Mouse (Mus musculus) embryonic facial prominence, embryonic 10.5 days (tissue): ENCODE measurements at regions not wholly inside any gene's neighbourhood (a gene's known extent, or its start where the extent isn't known, plus 50 kb on each side); places are given as distances from the start of the nearest gene placed in this dataset.
A peak's percentile ranks its signal among the peaks of the same experiment; 100 is the strongest.

Experiments used
- DNase-seq: peaks from one replicate; pipeline ENCODE4 v3.0.0-alpha.2; 2017; ENCODE audit warnings: low spot score
- H3K27ac ChIP-seq: fragments of 300-500 bp; sonication (generic); replicated peaks from 2 replicates; pipeline ENCODE4 v1.5.1; 2016; ENCODE audit warnings: mild to moderate bottlenecking
- H3K27me3 ChIP-seq: fragments of 300-500 bp; sonication (generic); replicated peaks from 2 replicates; pipeline ENCODE4 v1.6.1; 2016; ENCODE audit warnings: low read depth, mild to moderate bottlenecking; ENCODE audit not compliant: poor library complexity, severe bottlenecking
- H3K36me3 ChIP-seq: fragments of 300-500 bp; sonication (generic); replicated peaks from 2 replicates; pipeline ENCODE4 v1.6.1; 2016; ENCODE audit warnings: mild to moderate bottlenecking, moderate library complexity
- H3K4me1 ChIP-seq: fragments of 300-500 bp; sonication (generic); 2 replicates; pipeline ENCODE4 v1.6.1; 2016
- H3K4me3 ChIP-seq: fragments of 300-500 bp; sonication (generic); 2 replicates; pipeline ENCODE4 v1.5.1; 2016; ENCODE audit warnings: mild to moderate bottlenecking, moderate library complexity
- H3K9me3 ChIP-seq: fragments of 300-500 bp; sonication (generic); 2 replicates; pipeline ENCODE4 v1.6.1; 2016; ENCODE audit warnings: mild to moderate bottlenecking
- WGBS: fragments of 180-500 bp; shearing (Covaris S2); methylation state at CpG from one replicate; pipeline ENCODE4 v1.1.7; 2016; 5-methylcytosine and 5-hydroxymethylcytosine counted together

DNA sequence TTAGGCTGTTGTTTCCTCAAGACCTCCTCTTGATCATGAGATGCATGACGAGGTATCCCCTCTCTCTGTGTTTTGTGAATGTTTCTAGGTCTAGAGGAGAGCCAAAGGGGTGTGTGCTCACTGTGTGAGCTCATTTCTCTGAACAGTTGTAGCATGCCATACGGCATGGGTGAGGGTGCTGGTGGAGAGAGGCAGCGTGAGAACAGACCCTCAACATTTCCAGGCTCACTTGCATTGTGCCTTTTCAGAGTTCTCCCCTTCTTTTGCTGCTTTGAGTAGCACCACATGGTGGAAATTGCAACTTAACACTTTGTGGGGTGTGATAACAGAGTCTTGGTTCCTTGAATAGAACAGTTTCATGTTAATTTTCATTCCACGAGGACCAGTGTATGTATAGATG is 315.8 kb downstream of the Brinp2 start:
- Histone ChIP-seq H3K36me3 (no peaks in the 10 kb centered on the region), H3K9me3 (no peaks in the 10 kb centered on the region), H3K4me1 (no peaks in the 10 kb centered on the region), H3K4me3 (no peak overlapping the region), H3K27me3 (no peaks in the 10 kb centered on the region), H3K27ac (no peak overlapping the region)
- WGBS: 87% methylated on average over 4 of the region's 4 CpGs
- DNase-seq: no peak

DNA sequence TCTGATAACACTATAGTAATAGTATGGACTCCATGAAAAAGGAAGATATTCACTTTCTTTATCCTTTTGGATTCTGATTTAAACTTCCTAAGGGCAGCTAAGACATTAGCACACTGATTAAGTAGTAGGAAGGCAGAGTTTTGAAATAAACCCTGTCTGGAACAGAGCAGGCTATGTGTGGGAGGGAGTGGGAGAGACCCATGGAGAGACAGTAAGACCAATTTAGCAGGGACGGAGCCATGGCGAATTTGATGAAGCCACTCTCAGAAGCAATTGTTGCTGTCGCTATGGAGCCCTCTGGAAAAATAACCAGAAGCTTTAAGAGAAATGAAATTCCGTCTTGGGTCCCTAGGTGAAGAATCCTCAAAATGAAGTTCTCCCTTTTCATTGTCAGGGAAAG is 303.5 kb downstream of the Brinp2 start:
- 81% methylated on average over 4 of the region's 4 CpGs for WGBS
- no peak overlapping the region for H3K27ac ChIP-seq
- H3K27me3 ChIP-seq: no peaks in the 10 kb centered on the region
- H3K4me1 ChIP-seq: no peaks in the 10 kb centered on the region
- H3K9me3 ChIP-seq: no peaks in the 10 kb centered on the region
- DNase-seq: no peak
- H3K36me3 ChIP-seq: no peaks in the 10 kb centered on the region
- H3K4me3 ChIP-seq: no peak overlapping the region

DNA sequence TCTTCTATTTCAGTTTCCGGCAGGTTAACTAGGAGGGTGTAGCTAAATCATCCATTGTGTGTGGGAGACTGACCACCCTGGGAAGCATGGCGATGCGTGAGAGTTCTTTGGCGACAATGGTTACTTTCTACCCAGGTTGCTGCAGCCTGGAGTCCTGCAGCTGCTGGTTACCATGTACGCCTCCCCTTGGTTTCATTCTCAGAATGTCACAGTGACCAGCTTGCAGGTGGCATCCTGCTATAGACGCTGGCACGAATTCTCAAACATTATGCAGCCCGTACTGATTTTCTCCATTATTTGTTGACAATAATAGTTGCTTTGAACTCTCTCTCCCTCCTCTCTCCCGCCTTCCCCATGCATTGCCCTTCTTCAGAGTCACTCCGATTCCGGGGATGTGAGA is 301.2 kb downstream of the Brinp2 start:
- WGBS: 84% methylated on average over 11 of the region's 11 CpGs
- H3K36me3 ChIP-seq: no peaks in the 10 kb centered on the region
- H3K27me3 ChIP-seq: no peaks in the 10 kb centered on the region
- no peak overlapping the region for H3K4me3 ChIP-seq
- DNase-seq: no peak
- no peak overlapping the region for H3K27ac ChIP-seq
- no peaks in the 10 kb centered on the region for H3K9me3 ChIP-seq
- no peaks in the 10 kb centered on the region for H3K4me1 ChIP-seq

DNA sequence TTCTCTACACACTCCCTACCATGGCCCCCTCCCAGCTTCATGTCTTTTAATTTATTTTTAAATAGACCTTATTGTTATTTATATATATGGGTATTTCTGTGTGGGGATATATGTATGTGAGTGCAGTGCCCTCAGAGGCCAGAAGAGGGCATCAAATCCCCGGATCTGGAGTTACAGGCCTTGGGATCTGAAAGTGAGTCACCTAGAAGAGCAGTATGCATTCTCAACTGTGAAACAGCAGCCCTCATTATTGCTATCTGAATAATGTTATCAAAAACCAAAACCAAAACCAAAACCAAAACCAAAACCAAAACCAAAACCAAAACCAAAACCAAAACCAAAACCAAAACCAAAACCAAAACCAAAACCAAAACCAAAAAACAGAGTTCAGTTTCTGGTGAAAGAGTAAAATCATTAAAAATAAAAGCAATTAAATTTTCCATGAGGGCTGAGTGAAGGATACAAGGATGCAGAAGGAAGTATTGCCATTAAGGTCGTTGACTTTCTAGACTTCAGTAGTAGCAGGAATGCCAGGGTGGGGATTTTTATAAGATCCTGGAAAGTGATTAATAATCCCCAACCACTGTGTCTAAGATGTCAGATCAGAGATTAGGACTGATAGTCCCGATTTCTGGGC is 299.0 kb downstream of the Brinp2 start:
- no peaks in the 10 kb centered on the region for H3K4me1 ChIP-seq
- DNase-seq: peak; percentile 18
- WGBS: 69% methylated on average over 3 of the region's 3 CpGs

DNA sequence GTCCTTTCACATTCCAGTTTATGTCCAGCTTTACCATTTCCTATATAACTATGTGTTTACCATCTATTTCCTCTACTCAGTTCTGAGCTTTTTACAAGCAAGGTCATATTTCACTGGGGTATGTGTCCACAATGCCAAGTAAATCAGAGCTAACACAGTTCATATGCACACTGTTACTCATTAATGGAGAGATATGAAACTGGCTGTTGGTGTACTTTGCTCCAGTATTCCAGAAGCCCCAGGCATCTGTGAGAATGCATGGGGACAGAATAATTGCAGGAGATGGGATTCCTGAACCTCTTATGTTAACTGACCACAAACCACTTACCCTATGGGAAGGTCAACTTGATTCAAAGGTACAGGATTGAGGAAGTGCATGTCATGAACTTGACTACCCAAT is 298.3 kb downstream of the Brinp2 start:
- no peaks in the 10 kb centered on the region for H3K4me1 ChIP-seq
- no peak overlapping the region for H3K27ac ChIP-seq
- no peaks in the 10 kb centered on the region for H3K9me3 ChIP-seq
- DNase-seq: no peak
- H3K4me3 ChIP-seq: no peak overlapping the region
- no peaks in the 10 kb centered on the region for H3K36me3 ChIP-seq
- H3K27me3 ChIP-seq: no peaks in the 10 kb centered on the region

More for the DNA sequence above, 299.0 kb downstream of the Brinp2 start:
- H3K9me3 ChIP-seq: no peaks in the 10 kb centered on the region
- no peaks in the 10 kb centered on the region for H3K27me3 ChIP-seq
- H3K36me3 ChIP-seq: no peaks in the 10 kb centered on the region
- no peak overlapping the region for H3K4me3 ChIP-seq
- H3K27ac ChIP-seq: no peak overlapping the region

DNA sequence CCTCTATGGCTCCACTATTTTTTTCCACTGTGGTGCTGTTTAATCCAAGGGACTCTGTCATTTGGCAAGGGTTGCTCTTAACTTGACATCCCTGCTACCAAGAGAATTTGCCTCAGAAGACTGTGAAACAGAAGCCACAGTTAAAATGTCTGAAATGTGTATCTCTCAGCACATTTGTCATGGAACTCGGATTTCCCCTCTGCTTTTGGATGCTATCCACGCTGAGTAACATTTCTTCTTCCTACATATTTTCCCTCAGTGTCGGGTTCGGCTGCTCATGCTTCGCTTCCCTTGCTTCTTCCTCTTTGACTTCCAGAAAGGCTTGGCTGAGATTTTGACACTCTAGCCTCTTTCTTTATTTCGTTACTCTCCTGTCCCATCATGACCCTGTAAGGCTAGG is 294.1 kb downstream of the Brinp2 start:
- DNase-seq: no peak
- Histone ChIP-seq H3K27ac (no peak overlapping the region), H3K9me3 (no peaks in the 10 kb centered on the region), H3K27me3 (no peaks in the 10 kb centered on the region), H3K4me1 (no peaks in the 10 kb centered on the region), H3K4me3 (no peak overlapping the region), H3K36me3 (no peaks in the 10 kb centered on the region)
- WGBS: 86% methylated on average over 6 of the region's 6 CpGs

DNA sequence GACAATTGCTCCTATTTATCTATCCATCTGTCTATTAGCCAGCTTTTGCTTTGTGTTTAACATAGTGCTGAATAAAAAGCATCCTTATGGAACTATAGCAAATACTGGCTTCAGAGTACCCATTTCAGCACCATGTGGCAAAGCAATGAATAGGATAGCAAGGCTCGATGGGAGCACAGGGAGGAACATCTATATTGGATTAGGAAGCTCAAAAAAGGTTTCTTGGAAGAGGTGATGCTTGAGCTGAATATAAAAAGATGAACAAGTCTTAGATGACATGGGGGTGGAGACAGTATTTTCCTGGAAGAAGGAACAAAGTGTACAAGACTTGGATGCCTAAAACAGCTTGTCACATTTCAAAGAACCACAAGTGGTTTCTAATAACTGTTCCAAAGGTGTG is 273.9 kb downstream of the Brinp2 start:
- Histone ChIP-seq H3K27me3 (no peaks in the 10 kb centered on the region), H3K4me1 (0 out of 2 replicates have a peak, but pooled peaks cover 3% of the 10 kb centered on the region), H3K36me3 (no peaks in the 10 kb centered on the region), H3K27ac (no peak overlapping the region), H3K9me3 (no peaks in the 10 kb centered on the region), H3K4me3 (no peak overlapping the region)
- DNase-seq: no peak
- 90% methylated on average over 1 of the region's 1 CpGs for WGBS

DNA sequence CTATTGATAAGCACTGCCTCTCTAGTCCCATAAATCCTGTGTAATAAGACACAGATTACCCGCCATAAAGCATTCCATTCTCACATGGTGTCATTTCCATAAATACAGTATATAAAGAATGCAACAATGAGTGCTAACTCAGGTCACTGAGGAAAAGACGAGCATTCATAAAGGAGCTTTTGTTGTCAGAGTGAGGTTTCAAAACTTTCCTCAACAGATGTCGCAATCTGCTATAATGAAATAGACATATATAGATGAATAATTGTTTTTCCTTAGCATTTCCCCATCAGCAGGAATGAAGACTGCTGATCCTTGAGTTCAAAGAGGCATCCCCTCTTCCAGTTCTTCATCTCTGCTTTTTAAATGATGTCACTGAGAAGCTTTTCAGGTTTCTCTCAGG is 270.3 kb downstream of the Brinp2 start:
- WGBS: 87% methylated on average over 3 of the region's 3 CpGs
- no peak for DNase-seq
- no peak overlapping the region for H3K27ac ChIP-seq
- no peaks in the 10 kb centered on the region for H3K27me3 ChIP-seq
- H3K4me1 ChIP-seq: peaks cover 8% of the 10 kb centered on the region; the same call in 1 of the 2 replicates
- H3K4me3 ChIP-seq: no peak overlapping the region
- no peaks in the 10 kb centered on the region for H3K9me3 ChIP-seq
- no peaks in the 10 kb centered on the region for H3K36me3 ChIP-seq

DNA sequence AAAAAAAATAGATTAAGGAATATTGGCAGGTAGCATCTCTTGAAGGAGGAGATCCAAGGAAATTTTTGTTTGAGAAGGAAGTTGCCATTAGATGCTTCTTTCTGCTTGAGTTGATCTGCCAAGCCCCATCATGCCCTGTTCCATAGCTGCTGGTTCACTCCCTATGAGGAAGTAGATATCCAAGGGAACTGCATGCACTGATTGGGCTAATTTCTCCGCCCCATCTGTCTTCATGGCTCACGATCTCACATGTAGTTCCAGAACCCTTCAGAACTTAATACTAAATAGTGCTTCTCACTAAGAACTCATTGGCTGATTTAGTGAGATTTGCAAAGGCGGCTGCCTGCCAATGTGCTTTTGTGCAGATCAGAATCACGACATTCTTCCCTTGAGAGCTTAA is 258.6 kb downstream of the Brinp2 start:
- no peak overlapping the region for H3K27ac ChIP-seq
- 85% methylated on average over 4 of the region's 4 CpGs for WGBS

DNA sequence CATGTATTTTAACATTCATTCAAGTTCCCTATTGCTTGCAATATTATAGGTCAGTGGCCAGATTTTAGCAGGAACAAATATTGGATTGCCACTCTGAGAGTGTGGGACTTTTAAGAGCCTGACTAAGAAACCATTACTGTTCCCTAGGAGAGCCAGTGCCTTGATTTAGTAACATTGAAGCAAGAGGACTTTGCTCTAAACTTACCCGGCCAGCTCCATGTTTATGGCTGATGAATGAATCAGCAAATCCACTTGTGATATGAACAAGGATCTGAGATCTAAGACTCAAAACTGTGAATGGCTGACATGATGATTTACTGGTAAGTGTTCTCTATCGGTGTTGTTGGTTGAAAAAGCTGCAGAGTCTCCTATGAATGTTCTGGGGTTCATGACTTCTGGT is 236.4 kb downstream of the Brinp2 start:
- no peaks in the 10 kb centered on the region for H3K9me3 ChIP-seq
- H3K36me3 ChIP-seq: no peaks in the 10 kb centered on the region
- no peak for DNase-seq
- no peaks in the 10 kb centered on the region for H3K27me3 ChIP-seq
- H3K27ac ChIP-seq: no peak overlapping the region
- H3K4me3 ChIP-seq: no peak overlapping the region
- WGBS: 90% methylated on average over 2 of the region's 2 CpGs
- no peaks in the 10 kb centered on the region for H3K4me1 ChIP-seq

More for the DNA sequence above, 258.6 kb downstream of the Brinp2 start:
- no peaks in the 10 kb centered on the region for H3K4me1 ChIP-seq
- H3K36me3 ChIP-seq: no peaks in the 10 kb centered on the region
- DNase-seq: no peak
- H3K9me3 ChIP-seq: no peaks in the 10 kb centered on the region
- H3K4me3 ChIP-seq: no peak overlapping the region
- H3K27me3 ChIP-seq: no peaks in the 10 kb centered on the region

DNA sequence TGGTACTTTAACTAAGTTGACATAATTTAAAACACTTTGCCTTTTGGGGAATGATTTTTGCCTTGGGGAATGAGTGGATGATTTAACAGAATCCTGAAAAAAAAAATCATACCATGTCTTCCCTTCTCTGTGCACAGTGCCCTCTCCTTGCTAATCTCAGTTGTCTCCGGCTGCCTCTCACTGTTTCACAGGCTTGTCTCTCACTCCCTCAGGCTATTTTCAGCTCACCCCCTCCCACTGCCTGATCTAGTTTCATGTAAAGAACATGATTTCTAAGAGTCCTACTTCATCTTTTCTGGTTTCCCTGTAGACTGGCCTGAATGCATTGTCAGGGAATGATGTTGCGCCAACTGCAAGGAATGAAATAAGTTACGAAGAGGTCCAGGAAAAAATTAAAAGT is 231.2 kb downstream of the Brinp2 start:
- H3K36me3 ChIP-seq: no peaks in the 10 kb centered on the region
- DNase-seq: no peak
- WGBS: 66% methylated on average over 3 of the region's 3 CpGs
- no peaks in the 10 kb centered on the region for H3K27me3 ChIP-seq
- no peak overlapping the region for H3K4me3 ChIP-seq
- H3K27ac ChIP-seq: no peak overlapping the region
- H3K4me1 ChIP-seq: no peaks in the 10 kb centered on the region
- no peaks in the 10 kb centered on the region for H3K9me3 ChIP-seq

DNA sequence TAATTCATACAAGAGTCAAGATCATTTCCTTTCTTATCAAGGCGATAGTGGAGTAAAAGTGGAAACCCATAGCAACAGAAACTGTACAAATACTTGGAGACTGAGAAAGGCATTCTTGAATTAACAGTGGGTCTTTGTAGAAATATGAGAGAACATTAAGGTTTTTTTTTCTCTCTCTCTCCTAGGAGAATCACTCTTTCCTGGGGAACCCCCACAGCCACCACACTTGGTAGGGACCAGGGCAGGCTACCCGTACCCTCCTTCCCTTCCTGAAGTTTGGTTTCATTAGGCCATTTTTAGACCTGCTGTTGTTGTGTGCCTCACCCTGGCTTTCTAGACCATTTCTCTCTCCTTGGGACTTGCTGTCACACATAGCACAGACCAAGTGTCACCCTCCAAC is 229.9 kb downstream of the Brinp2 start:
- Histone ChIP-seq H3K27ac (no peak overlapping the region), H3K36me3 (no peaks in the 10 kb centered on the region), H3K4me1 (no peaks in the 10 kb centered on the region), H3K9me3 (no peaks in the 10 kb centered on the region), H3K4me3 (no peak overlapping the region), H3K27me3 (no peaks in the 10 kb centered on the region)
- 84% methylated on average over 2 of the region's 2 CpGs for WGBS
- DNase-seq: no peak

DNA sequence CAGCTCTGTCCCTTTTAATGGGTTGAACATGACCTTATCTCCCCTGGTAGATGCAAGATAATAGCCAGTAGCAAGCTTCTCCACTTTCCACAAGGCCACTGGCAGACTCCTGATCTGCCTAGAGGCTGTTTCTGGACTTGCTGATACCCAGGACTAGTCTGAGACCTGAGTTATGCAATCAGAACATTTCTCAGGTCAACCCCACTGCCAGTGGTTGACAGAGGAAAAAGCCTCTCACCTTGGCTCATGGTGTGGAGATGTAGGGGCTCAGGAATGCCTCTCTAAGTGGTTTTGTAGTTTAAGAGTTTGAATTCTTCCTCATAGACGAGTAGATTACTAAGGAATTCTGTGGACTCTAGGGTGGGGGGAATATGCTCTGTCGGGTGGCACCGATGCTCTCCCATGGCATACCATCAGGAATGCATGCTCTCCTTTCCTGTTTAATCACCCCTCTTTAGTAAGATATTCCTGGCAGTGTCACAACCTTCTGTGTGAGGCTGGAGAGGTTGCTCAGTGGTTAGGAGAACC is 226.8 kb downstream of the Brinp2 start:
- Histone ChIP-seq H3K36me3 (no peaks in the 10 kb centered on the region), H3K4me1 (no peaks in the 10 kb centered on the region), H3K4me3 (no peak overlapping the region), H3K27me3 (no peaks in the 10 kb centered on the region), H3K9me3 (no peaks in the 10 kb centered on the region), H3K27ac (no peak overlapping the region)
- no peak for DNase-seq
- 87% methylated on average over 3 of the region's 3 CpGs for WGBS
